Mouse (Mus musculus) T-helper 1 cell (primary cell): ENCODE data around the gene Nfkbiz.

Source experiments
- in situ Hi-C: fragments of 300-600 bp; cut with MboI, MseI; formaldehyde crosslinking; loops from one replicate; pipeline ENCODE4 v1.15.1; 2025; ENCODE audit warnings: high pct_unique_total_duplicates

The Nfkbiz gene

GRCm38 (mm10) chr16:55838510-55839474 is at the start of gene Nfkbiz:
Gene Nfkbiz (minus strand): TSS chr16:55838899.
- in situ Hi-C loops = loop anchor here (5.0 kb wide), 1 partner anchor 91 kb away; no protein-coding TSS in a partner anchor

- in situ Hi-C loops = no loop called here
These were observed 49.3 kb upstream of the Nfkbiz start for GRCm38 (mm10) chr16:55887814-55888583.

- in situ Hi-C loops = no loop called here
These were observed 45.5 kb upstream of the Nfkbiz start for GRCm38 (mm10) chr16:55884246-55884645.

- in situ Hi-C loops = no loop called here
These were observed 37.3 kb upstream of the Nfkbiz start for GRCm38 (mm10) chr16:55876025-55876424.

- in situ Hi-C loops = loop anchor here (5.0 to 25.0 kb wide), 3 partner anchors 382 to 1277 kb away; no protein-coding TSS in a partner anchor
These were observed 25.1 kb upstream of the Nfkbiz start for GRCm38 (mm10) chr16:55863832-55864231.

GRCm38 (mm10) chr16:55863149-55863815 is 24.6 kb upstream of the Nfkbiz start:
- in situ Hi-C loops = loop anchor here (5.0 to 25.0 kb wide), 3 partner anchors 381 to 1276 kb away; no protein-coding TSS in a partner anchor

- in situ Hi-C loops = loop anchor here (5.0 to 25.0 kb wide), 3 partner anchors 379 to 1274 kb away; no protein-coding TSS in a partner anchor
These were observed 22.4 kb upstream of the Nfkbiz start for GRCm38 (mm10) chr16:55861104-55861503.

GRCm38 (mm10) chr16:55859421-55859820 is 20.7 kb upstream of the Nfkbiz start:
- in situ Hi-C loops = loop anchor here (25.0 kb wide), 2 partner anchors 722 to 1272 kb away; no protein-coding TSS in a partner anchor

- in situ Hi-C loops = loop anchor here (25.0 kb wide), 2 partner anchors 721 to 1271 kb away; no protein-coding TSS in a partner anchor
These were observed 19.8 kb upstream of the Nfkbiz start for GRCm38 (mm10) chr16:55858465-55858864.

- in situ Hi-C loops = loop anchor here (25.0 kb wide), 2 partner anchors 716 to 1266 kb away; no protein-coding TSS in a partner anchor
These were observed 14.4 kb upstream of the Nfkbiz start for GRCm38 (mm10) chr16:55852943-55853727.

- in situ Hi-C loops = loop anchor here (25.0 kb wide), 2 partner anchors 715 to 1265 kb away; no protein-coding TSS in a partner anchor
These were observed 13.8 kb upstream of the Nfkbiz start for GRCm38 (mm10) chr16:55852515-55852914.

GRCm38 (mm10) chr16:55850485-55850884 is 11.8 kb upstream of the Nfkbiz start:
- in situ Hi-C loops = loop anchor here (25.0 kb wide), 2 partner anchors 713 to 1263 kb away; no protein-coding TSS in a partner anchor

- in situ Hi-C loops = loop anchor here (5.0 kb wide), 1 partner anchor 325 kb away; no protein-coding TSS in a partner anchor
These were observed 9.0 kb upstream of the Nfkbiz start for GRCm38 (mm10) chr16:55847679-55848078.

- in situ Hi-C loops = loop anchor here (5.0 kb wide), 1 partner anchor 323 kb away; no protein-coding TSS in a partner anchor
These were observed 6.1 kb upstream of the Nfkbiz start for GRCm38 (mm10) chr16:55844847-55845246.

GRCm38 (mm10) chr16:55843919-55844318 is 5.2 kb upstream of the Nfkbiz start:
- in situ Hi-C loops = no loop called here

- in situ Hi-C loops = no loop called here
These were observed 4.4 kb upstream of the Nfkbiz start for GRCm38 (mm10) chr16:55843134-55843533.

- in situ Hi-C loops = no loop called here
These were observed 2.8 kb upstream of the Nfkbiz start for GRCm38 (mm10) chr16:55841506-55841905.

- in situ Hi-C loops = loop anchor here (5.0 kb wide), 1 partner anchor 91 kb away; no protein-coding TSS in a partner anchor
These were observed 580 bp downstream of the Nfkbiz start for GRCm38 (mm10) chr16:55838129-55838509.

- in situ Hi-C loops = loop anchor here (5.0 kb wide), 1 partner anchor 90 kb away; no protein-coding TSS in a partner anchor
These were observed 1.0 kb downstream of the Nfkbiz start for GRCm38 (mm10) chr16:55837653-55838052.

- in situ Hi-C loops = loop anchor here (5.0 kb wide), 1 partner anchor 90 kb away; no protein-coding TSS in a partner anchor
These were observed 1.5 kb downstream of the Nfkbiz start for GRCm38 (mm10) chr16:55837168-55837567.
